Mouse (Mus musculus) bone marrow macrophage, adult 2 months (primary cell): ENCODE results near the gene Map2k7.

Source experiments
- CTCF ChIP-seq: IDR thresholded peaks from 2 replicates; pipeline ENCODE4 v1.5.1; 2012; ENCODE audit warnings: low read depth, mild to moderate bottlenecking, low read length, moderate library complexity
- POLR2A ChIP-seq: IDR thresholded peaks from 2 replicates; pipeline ENCODE4 v1.6.1; 2012; ENCODE audit warnings: mild to moderate bottlenecking, low read depth, low read length, borderline replicate concordance

GRCm38 (mm10) chr8:4252934-4253841, 14.6 kb downstream of the Map2k7 start, which contains the start of gene Snapc2:
- no peak for TF ChIP-seq POLR2A
- TF ChIP-seq CTCF: no peak
